Mouse (Mus musculus): ENCODE data around the gene Sox15. TPM values are rescaled to one million over a fixed set of nuclear protein-coding genes. Genes with fewer than 3 reads are reported as not detected.

The Sox15 gene
- polyA plus RNA-seq, 1 experiment from 2014 or later: not detected

MicroRNAs encoded within 50 kb of the gene (microRNA counts, 519-probe panel; counts per million panel counts)
- microRNA mmu-miR-1934: not detected
- 2,411 counts per million, percentile 9 among the panel's probes with 10 or more counts for microRNA mmu-miR-467f

Small RNAs within 50 kb of the gene (microRNA-seq; reads per million reads assigned to microRNA genes)
- gene Mir1934: 3.3 reads per million, percentile 9 among the genes with 10 or more reads in this experiment
- gene Mir467f: not detected

Other genes with a start within 250 kb of the Sox15 start
- gene Kdm6b, start 241.6 kb upstream of the Sox15 start, polyA plus RNA-seq (2016; fragmentation: Nextera tagmentation; extraction: Ambion mirVana): 45.4 and 49.1 TPM in 2 replicates
- gene Dnah2, start 106.2 kb upstream of the Sox15 start, polyA plus RNA-seq (2016; fragmentation: Nextera tagmentation; extraction: Ambion mirVana): 1.9 and 3.3 TPM in 2 replicates
- 53.3 and 54.3 TPM in 2 replicates for gene Efnb3, start 95.1 kb upstream of the Sox15 start, polyA plus RNA-seq (2016; fragmentation: Nextera tagmentation; extraction: Ambion mirVana)
- gene Wrap53, start 75.1 kb upstream of the Sox15 start, polyA plus RNA-seq (2016; fragmentation: Nextera tagmentation; extraction: Ambion mirVana): 35.8 and 39.0 TPM in 2 replicates
- gene Trp53, start 75.0 kb upstream of the Sox15 start, polyA plus RNA-seq (2016; fragmentation: Nextera tagmentation; extraction: Ambion mirVana): 175 and 180 TPM in 2 replicates
- gene Atp1b2, start 49.4 kb upstream of the Sox15 start, polyA plus RNA-seq (2016; fragmentation: Nextera tagmentation; extraction: Ambion mirVana): 3.0 and 4.8 TPM in 2 replicates
- gene Shbg, start 37.4 kb upstream of the Sox15 start, polyA plus RNA-seq (2016; fragmentation: Nextera tagmentation; extraction: Ambion mirVana): not detected in 2 replicates
- gene Sat2, start 33.3 kb upstream of the Sox15 start, polyA plus RNA-seq (2016; fragmentation: Nextera tagmentation; extraction: Ambion mirVana): 24.3 and 25.8 TPM in 2 replicates
- 56.0 and 63.9 TPM in 2 replicates for gene Fxr2, start 22.3 kb upstream of the Sox15 start, polyA plus RNA-seq (2016; fragmentation: Nextera tagmentation; extraction: Ambion mirVana)
- gene Mpdu1, start 7.3 kb downstream of the Sox15 start, polyA plus RNA-seq (2016; fragmentation: Nextera tagmentation; extraction: Ambion mirVana): 62.6 and 64.3 TPM in 2 replicates
- gene Cd68, start 10.8 kb downstream of the Sox15 start, polyA plus RNA-seq (2016; fragmentation: Nextera tagmentation; extraction: Ambion mirVana): 5.9 and 8.0 TPM in 2 replicates
- gene Eif4a1, start 17.1 kb downstream of the Sox15 start, polyA plus RNA-seq (2016; fragmentation: Nextera tagmentation; extraction: Ambion mirVana): 569 and 701 TPM in 2 replicates
- gene Senp3, start 26.8 kb downstream of the Sox15 start, polyA plus RNA-seq (2016; fragmentation: Nextera tagmentation; extraction: Ambion mirVana): 132 and 140 TPM in 2 replicates
- 0.58 and 1.0 TPM in 2 replicates for gene Tnfsf13, start 30.5 kb downstream of the Sox15 start, polyA plus RNA-seq (2016; fragmentation: Nextera tagmentation; extraction: Ambion mirVana)
- 2.2 and 3.7 TPM in 2 replicates for gene Tnfsf12, start 40.5 kb downstream of the Sox15 start, polyA plus RNA-seq (2016; fragmentation: Nextera tagmentation; extraction: Ambion mirVana)
- 1.7 TPM in 2 replicates for gene Tnfsfm13, start 40.8 kb downstream of the Sox15 start, polyA plus RNA-seq (2016; fragmentation: Nextera tagmentation; extraction: Ambion mirVana)
- 27.2 and 38.1 TPM in 2 replicates for gene Polr2a, start 103.3 kb downstream of the Sox15 start, polyA plus RNA-seq (2016; fragmentation: Nextera tagmentation; extraction: Ambion mirVana)
- gene Slc35g3, start 106.7 kb downstream of the Sox15 start, polyA plus RNA-seq (2016; fragmentation: Nextera tagmentation; extraction: Ambion mirVana): 0.13 and 0.18 TPM in 2 replicates
- gene Zbtb4, start 110.6 kb downstream of the Sox15 start, polyA plus RNA-seq (2016; fragmentation: Nextera tagmentation; extraction: Ambion mirVana): 1.9 and 2.4 TPM in 2 replicates
- 15.4 and 17.1 TPM in 2 replicates for gene Chrnb1, start 140.6 kb downstream of the Sox15 start, polyA plus RNA-seq (2016; fragmentation: Nextera tagmentation; extraction: Ambion mirVana)
- gene Fgf11, start 146.5 kb downstream of the Sox15 start, polyA plus RNA-seq (2016; fragmentation: Nextera tagmentation; extraction: Ambion mirVana): 1.2 and 1.5 TPM in 2 replicates
- gene Tmem102, start 150.3 kb downstream of the Sox15 start, polyA plus RNA-seq (2016; fragmentation: Nextera tagmentation; extraction: Ambion mirVana): 1.6 and 1.8 TPM in 2 replicates
- gene Gm39566, start 160.0 kb downstream of the Sox15 start, polyA plus RNA-seq (2016; fragmentation: Nextera tagmentation; extraction: Ambion mirVana): not detected in 2 replicates
- gene Spem2, start 163.2 kb downstream of the Sox15 start, polyA plus RNA-seq (2016; fragmentation: Nextera tagmentation; extraction: Ambion mirVana): not detected in 2 replicates
- gene Spem1, start 166.9 kb downstream of the Sox15 start, polyA plus RNA-seq (2016; fragmentation: Nextera tagmentation; extraction: Ambion mirVana): 0.20 TPM in 1 of 2 replicates, not detected in the other
- 8.4 and 9.1 TPM in 2 replicates for gene Nlgn2, start 182.5 kb downstream of the Sox15 start, polyA plus RNA-seq (2016; fragmentation: Nextera tagmentation; extraction: Ambion mirVana)
- gene Tmem256, start 183.2 kb downstream of the Sox15 start, polyA plus RNA-seq (2016; fragmentation: Nextera tagmentation; extraction: Ambion mirVana): 346 and 353 TPM in 2 replicates
- 111 and 120 TPM in 2 replicates for gene Plscr3, start 191.1 kb downstream of the Sox15 start, polyA plus RNA-seq (2016; fragmentation: Nextera tagmentation; extraction: Ambion mirVana)
- 1.6 and 2.3 TPM in 2 replicates for gene Tnk1, start 203.4 kb downstream of the Sox15 start, polyA plus RNA-seq (2016; fragmentation: Nextera tagmentation; extraction: Ambion mirVana)
- not detected in 2 replicates for gene Tmem95, start 222.7 kb downstream of the Sox15 start, polyA plus RNA-seq (2016; fragmentation: Nextera tagmentation; extraction: Ambion mirVana)
- gene Kctd11, start 226.1 kb downstream of the Sox15 start, polyA plus RNA-seq (2016; fragmentation: Nextera tagmentation; extraction: Ambion mirVana): 3.7 and 4.4 TPM in 2 replicates
- gene Acap1, start 240.2 kb downstream of the Sox15 start, polyA plus RNA-seq (2016; fragmentation: Nextera tagmentation; extraction: Ambion mirVana): 0.90 and 1.5 TPM in 2 replicates
- gene 2810408A11Rik, start 245.7 kb downstream of the Sox15 start, polyA plus RNA-seq (2016; fragmentation: Nextera tagmentation; extraction: Ambion mirVana): 30.4 and 32.8 TPM in 2 replicates
- gene Neurl4, start 245.8 kb downstream of the Sox15 start, polyA plus RNA-seq (2016; fragmentation: Nextera tagmentation; extraction: Ambion mirVana): 10.9 and 12.7 TPM in 2 replicates